Mouse (Mus musculus) thymus, postnatal 0 days (tissue): ENCODE data around the gene G6pc2. TPM values are rescaled to one million over a fixed set of nuclear protein-coding genes. Genes with fewer than 3 reads are reported as not detected.

Experiments
- DNase-seq: peaks from one replicate; pipeline ENCODE4 v3.0.0-alpha.2; 2015; ENCODE audit warnings: low spot score
- polyA plus RNA-seq: library from polyadenylated mRNA; unstranded; fragments of >200 nt; fragmentation: Nextera tagmentation; extraction: Ambion mirVana; gene quantifications from 2 replicates; pipeline ENCODE4 v1.2.1, GENCODE M21; 2015

Gene G6pc2
- polyA plus RNA-seq, 1 experiment from 2014 or later, result not detected

DNA sequence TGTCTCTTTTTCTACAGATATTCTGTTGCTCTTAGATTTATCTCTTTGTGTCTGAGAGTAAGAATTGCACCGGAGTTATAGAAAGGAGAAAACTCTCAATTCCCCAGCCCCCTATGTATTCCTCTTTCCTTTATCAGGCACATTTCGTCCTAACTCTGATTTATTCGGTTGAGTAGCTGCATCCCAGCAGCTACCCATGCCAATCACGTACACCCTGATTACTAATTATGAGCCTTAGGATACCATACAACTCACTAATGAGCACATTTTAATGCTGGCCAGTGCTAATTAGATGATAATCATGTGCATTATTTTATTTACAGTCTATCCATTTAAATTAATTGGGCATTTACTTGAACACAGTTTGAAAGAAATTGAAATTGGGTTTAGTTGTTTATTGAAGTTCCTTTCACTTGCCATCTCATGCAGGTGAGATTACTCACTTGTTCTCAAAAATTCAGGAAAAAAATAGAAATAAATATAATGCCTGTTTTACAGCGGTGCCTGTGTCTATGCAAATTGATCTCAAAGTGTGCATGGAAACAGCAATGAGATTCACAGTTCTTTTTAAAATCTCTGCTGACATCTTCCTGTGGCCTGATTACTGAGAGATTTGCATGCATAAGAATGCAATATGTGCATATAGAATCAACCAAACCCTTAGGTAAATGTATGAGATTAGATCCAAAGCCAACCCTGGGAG is 24.3 kb downstream of the G6pc2 start:
- no peak for DNase-seq

DNA sequence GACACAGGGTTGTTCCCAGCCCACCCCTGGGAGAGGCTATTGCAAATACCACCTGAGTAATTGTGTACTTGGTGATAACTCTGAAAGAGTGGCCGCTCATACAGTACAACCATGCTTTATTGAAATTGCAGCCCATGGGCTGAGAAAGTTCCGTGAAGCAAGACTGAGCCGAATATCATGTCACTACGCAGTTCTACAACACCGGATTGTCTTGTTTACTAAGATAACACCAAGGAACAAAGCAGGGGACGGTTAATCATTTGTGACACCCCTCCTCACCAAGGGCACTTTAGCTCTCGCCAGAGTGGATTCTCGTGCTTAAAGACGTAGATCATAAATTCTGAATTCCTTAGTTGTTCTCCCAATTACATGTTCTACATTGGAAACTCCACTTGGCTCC is 28.4 kb downstream of the G6pc2 start:
- DNase-seq, result no peak

GRCm38 (mm10) chr2:69244924-69245323 is 34.1 kb downstream of the G6pc2 start:
- no peak for DNase-seq

- DNase-seq, result no peak
These were observed 36.2 kb downstream of the G6pc2 start for GRCm38 (mm10) chr2:69247081-69247480.

GRCm38 (mm10) chr2:69248221-69248755 is 37.4 kb downstream of the G6pc2 start:
- no peak for DNase-seq

- DNase-seq, result no peak
These were observed 53.3 kb downstream of the G6pc2 start for GRCm38 (mm10) chr2:69264069-69264618.

DNA sequence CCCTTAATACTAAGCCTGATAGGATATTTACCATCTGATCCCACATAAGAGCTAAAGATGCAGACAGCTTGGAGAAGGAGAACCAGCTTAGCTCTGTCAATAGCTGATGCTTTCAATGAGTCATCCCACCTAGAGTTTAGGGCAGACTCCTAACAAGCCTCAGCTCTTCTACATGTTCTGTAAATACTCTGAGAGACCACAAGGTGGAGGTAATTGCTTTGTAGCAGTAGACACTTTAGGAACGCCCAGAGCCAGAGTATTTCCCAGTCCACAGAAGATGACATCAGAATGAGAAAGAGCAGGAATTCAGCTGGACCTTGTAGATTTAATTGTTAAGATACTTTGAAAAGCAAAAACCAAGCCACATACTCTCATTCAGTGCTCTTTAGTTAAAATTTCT is 65.0 kb downstream of the G6pc2 start:
- DNase-seq, result no peak

Other genes with a start within 250 kb of the G6pc2 start
- 2.1 and 2.6 TPM in 2 replicates for gene Nostrin, start 75.3 kb upstream of the G6pc2 start, polyA plus RNA-seq
- 205 and 216 TPM in 2 replicates for gene Spc25, start 4.9 kb upstream of the G6pc2 start, polyA plus RNA-seq
- gene Abcb11, start 131.5 kb downstream of the G6pc2 start, polyA plus RNA-seq, result 0.07 and 0.30 TPM in 2 replicates
- gene Dhrs9, start 169.4 kb downstream of the G6pc2 start, polyA plus RNA-seq, result 0.03 and 0.08 TPM in 2 replicates